Mouse (Mus musculus): Measurements from ENCODE around the gene Ppp1r9b.

DNA sequence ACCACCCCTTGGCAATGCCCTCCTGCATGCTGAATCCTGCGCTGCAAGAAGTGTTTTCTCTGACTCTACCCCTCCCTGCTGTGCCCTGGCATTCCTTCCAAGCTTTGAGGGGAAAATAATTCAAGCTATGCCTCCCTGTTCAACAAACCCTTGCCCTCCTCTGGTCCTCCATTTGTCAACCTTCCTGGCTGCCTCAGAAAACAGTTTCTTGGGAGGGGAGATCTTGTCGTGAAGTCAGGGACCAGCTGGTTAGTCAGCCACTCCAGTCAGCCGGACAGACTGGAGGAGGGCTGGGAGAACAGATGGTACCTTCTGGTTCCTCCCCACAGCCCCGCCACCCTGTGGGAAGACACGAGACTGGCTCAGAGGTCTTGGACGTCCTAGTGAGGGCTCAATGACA, 46.5 kb downstream of the Ppp1r9b start:
- no peak for TF ChIP-seq POLR2AphosphoS2 (IDR thresholded peaks at IDR 0.05; ENCODE audit: insufficient read length, low read depth)
- no peak for TF ChIP-seq REST (IDR thresholded peaks at IDR 0.05; ENCODE audit: insufficient read depth, insufficient read length)
- TF ChIP-seq SRF (IDR thresholded peaks at IDR 0.05; ENCODE audit: control insufficient read depth, insufficient read length, low read depth) = no peak
- no peak for TF ChIP-seq POLR2A (IDR thresholded peaks at IDR 0.05; ENCODE audit: insufficient read length, low read depth)
- peak in 1 of 3 experiments; percentile 5 for TF ChIP-seq MYOD1 (IDR thresholded peaks at IDR 0.05; ENCODE audit: control insufficient read depth in 1 of 3, insufficient read length in 2 of 3, low read depth in 2 of 3)
- no peak for TF ChIP-seq USF1 (IDR thresholded peaks at IDR 0.05; ENCODE audit: low read depth)
- TF ChIP-seq MYOG (IDR thresholded peaks at IDR 0.05; ENCODE audit: control insufficient read depth in 1 of 3, insufficient read depth in 1 of 3, insufficient read length in 2 of 3, low read depth in 2 of 3) = peak in 1 of 3 experiments; percentile 28
- TF ChIP-seq TCF12 (IDR thresholded peaks at IDR 0.05; ENCODE audit: insufficient read depth, poor library complexity, severe bottlenecking) = no peak
- no peak for TF ChIP-seq MAX (IDR thresholded peaks at IDR 0.05; ENCODE audit: low read depth)
- no peak for TF ChIP-seq E2F4 (IDR thresholded peaks at IDR 0.05; ENCODE audit: insufficient read depth)
- TF ChIP-seq CEBPB (IDR thresholded peaks at IDR 0.05; ENCODE audit: insufficient read depth, poor library complexity, severe bottlenecking) = no peak
